Mouse (Mus musculus) liver, embryonic 13.5 days (tissue): Measurements from ENCODE around the gene 3110040M04Rik. TPM values are rescaled to one million over a fixed set of nuclear protein-coding genes. Genes with fewer than 3 reads are reported as not detected.

Experiments
- ATAC-seq: fragments of 200-750 bp; cut with Nextera tagmentation; 2 replicates; pipeline ENCODE4 v1.8.0; 2017; ENCODE audit warnings: low read depth, mild to moderate bottlenecking, moderate number of reproducible peaks, moderate library complexity
- DNase-seq: peaks from one replicate; pipeline ENCODE4 v3.0.0; 2022
- H3K27ac ChIP-seq: fragments of 300-500 bp; sonication (generic); 2 replicates; pipeline ENCODE4 v1.5.1; 2015; ENCODE audit warnings: moderate library complexity, mild to moderate bottlenecking, inconsistent platforms
- H3K27me3 ChIP-seq: fragments of 300-500 bp; sonication (generic); 2 replicates; pipeline ENCODE4 v1.6.1; 2015; ENCODE audit warnings: mild to moderate bottlenecking, inconsistent platforms
- H3K36me3 ChIP-seq: fragments of 300-500 bp; sonication (generic); 2 replicates; pipeline ENCODE4 v1.6.1; 2015; ENCODE audit warnings: mild to moderate bottlenecking, inconsistent platforms
- H3K4me1 ChIP-seq: fragments of 300-500 bp; sonication (generic); replicated peaks from 2 replicates; pipeline ENCODE4 v1.6.1; 2015; ENCODE audit warnings: inconsistent platforms
- H3K4me2 ChIP-seq: fragments of 300-500 bp; sonication (generic); 2 replicates; pipeline ENCODE4 v1.6.1; 2015; ENCODE audit warnings: inconsistent platforms, mild to moderate bottlenecking, moderate library complexity
- H3K4me3 ChIP-seq: fragments of 300-500 bp; sonication (generic); replicated peaks from 2 replicates; pipeline ENCODE4 v1.5.1; 2015; ENCODE audit warnings: mild to moderate bottlenecking, inconsistent platforms
- H3K9ac ChIP-seq: fragments of 300-500 bp; sonication (generic); 2 replicates; pipeline ENCODE4 v1.6.1; 2015; ENCODE audit warnings: mild to moderate bottlenecking, inconsistent platforms
- H3K9me3 ChIP-seq: fragments of 300-500 bp; sonication (generic); replicated peaks from 2 replicates; pipeline ENCODE4 v1.6.1; 2016; ENCODE audit warnings: inconsistent platforms
- WGBS: fragments of 180-500 bp; shearing (Covaris S2); methylation state at CpG from one replicate; pipeline ENCODE4 v1.1.7; 2015; ENCODE audit not compliant: insufficient replicate concordance; 5-methylcytosine and 5-hydroxymethylcytosine counted together
- polyA plus RNA-seq: library from polyadenylated mRNA; unstranded; fragments of >200 nt; fragmentation: Nextera tagmentation; extraction: Ambion mirVana; gene quantifications from 2 replicates; pipeline ENCODE4 v1.2.1, GENCODE M21; 2015

3110040M04Rik gene
- polyA plus RNA-seq, 1 experiment from 2014 or later = 0.31 TPM

GRCm38 (mm10) chr1:151236141-151236930 is 32.4 kb downstream of the 3110040M04Rik start:
- no peak overlapping the region for H3K27ac ChIP-seq
- ATAC-seq = no peak
- H3K9ac ChIP-seq = no peak overlapping the region

DNA sequence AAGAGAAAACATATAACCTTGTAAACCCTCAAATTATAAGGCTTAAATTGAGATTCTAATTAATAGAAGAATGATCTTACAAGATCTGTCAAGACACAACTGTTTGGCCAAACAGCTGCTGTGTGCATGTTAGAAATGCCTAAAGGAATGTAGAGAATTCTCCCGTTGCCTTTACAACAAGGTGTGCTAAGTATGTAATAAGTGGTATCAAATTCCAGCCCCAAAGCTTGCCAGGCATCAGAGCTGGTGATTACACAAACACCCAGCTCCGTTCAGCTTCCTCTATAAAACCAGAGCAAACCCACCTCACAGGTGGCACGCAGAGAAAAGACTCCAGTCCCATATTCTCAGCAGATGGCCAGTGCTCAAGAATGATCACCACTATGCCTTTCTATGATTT is 33.9 kb downstream of the 3110040M04Rik start:
- 78% methylated on average over 3 of the region's 3 CpGs for WGBS
- DNase-seq (no peak), ATAC-seq (no peak)
- no peaks in the 10 kb centered on the region for H3K27me3 ChIP-seq
- no peak overlapping the region for H3K9ac ChIP-seq
- H3K9me3 ChIP-seq = no peaks in the 10 kb centered on the region
- no peaks in the 10 kb centered on the region for H3K36me3 ChIP-seq
- H3K4me2 ChIP-seq = no peak overlapping the region
- peaks cover 8% of the 10 kb centered on the region for H3K4me1 ChIP-seq
- H3K4me3 ChIP-seq = no peak overlapping the region
- no peak overlapping the region for H3K27ac ChIP-seq

More at GRCm38 (mm10) chr1:151236141-151236930, 32.4 kb downstream of the 3110040M04Rik start:
- no peak for DNase-seq
- H3K4me1 ChIP-seq = peaks cover 8% of the 10 kb centered on the region
- no peaks in the 10 kb centered on the region for H3K36me3 ChIP-seq
- H3K9me3 ChIP-seq = no peaks in the 10 kb centered on the region
- H3K27me3 ChIP-seq = no peaks in the 10 kb centered on the region
- WGBS = 55% methylated on average over 13 of the region's 13 CpGs
- H3K4me2 ChIP-seq = no peak overlapping the region
- no peak overlapping the region for H3K4me3 ChIP-seq

DNA sequence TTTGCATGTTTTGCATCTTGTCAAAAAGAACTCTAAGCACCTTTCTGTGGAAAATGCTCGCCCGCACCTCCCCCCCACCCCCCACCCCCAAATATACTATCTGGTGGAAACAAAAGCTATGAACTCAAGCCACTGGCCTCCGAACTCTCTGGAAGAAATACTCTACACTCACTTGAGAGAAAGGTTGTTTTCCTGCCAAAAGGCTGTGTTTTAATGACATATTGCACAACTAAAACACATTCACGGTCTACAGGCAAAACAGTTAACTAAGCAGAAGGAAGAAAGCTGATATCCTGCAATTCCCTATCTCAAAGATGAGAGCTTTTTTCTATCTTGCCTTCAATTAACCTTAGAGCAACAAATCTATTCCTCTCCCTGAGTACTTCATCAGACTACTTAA is 39.4 kb downstream of the 3110040M04Rik start:
- Histone ChIP-seq H3K27me3 (no peaks in the 10 kb centered on the region), H3K4me3 (no peak overlapping the region), H3K27ac (no peak overlapping the region), H3K9ac (no peak overlapping the region), H3K4me2 (no peak overlapping the region), H3K36me3 (no peaks in the 10 kb centered on the region), H3K9me3 (no peaks in the 10 kb centered on the region), H3K4me1 (peaks cover 16% of the 10 kb centered on the region)
- ATAC-seq (no peak), DNase-seq (no peak)
- WGBS = 65% methylated on average over 4 of the region's 4 CpGs

DNA sequence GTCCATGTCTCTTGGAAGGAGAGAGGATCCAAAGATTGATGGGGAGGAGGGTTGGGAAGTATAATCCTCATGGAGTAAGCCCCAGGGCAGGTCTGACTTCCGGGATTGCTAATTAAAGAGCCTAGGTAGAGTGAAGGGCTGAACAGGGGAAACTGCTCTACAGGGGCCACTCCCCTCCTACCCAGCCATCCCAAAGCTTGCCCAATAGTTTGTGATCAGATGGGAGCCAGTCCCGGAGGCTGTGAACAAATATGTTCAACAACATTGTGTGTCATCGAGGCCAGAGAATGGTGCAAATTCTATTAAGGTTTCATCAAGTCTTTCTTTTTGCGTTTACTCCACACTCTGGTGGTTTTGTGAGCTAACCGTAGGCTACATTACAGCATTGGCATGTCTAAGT is 40.1 kb downstream of the 3110040M04Rik start:
- no peak overlapping the region for H3K4me3 ChIP-seq
- no peaks in the 10 kb centered on the region for H3K27me3 ChIP-seq
- H3K9ac ChIP-seq = no peak overlapping the region
- no peak overlapping the region for H3K27ac ChIP-seq
- ATAC-seq (no peak), DNase-seq (no peak)
- peaks cover 9% of the 10 kb centered on the region for H3K4me1 ChIP-seq
- 86% methylated on average over 5 of the region's 5 CpGs for WGBS
- H3K4me2 ChIP-seq = no peak overlapping the region
- H3K36me3 ChIP-seq = no peaks in the 10 kb centered on the region
- H3K9me3 ChIP-seq = no peaks in the 10 kb centered on the region

DNA sequence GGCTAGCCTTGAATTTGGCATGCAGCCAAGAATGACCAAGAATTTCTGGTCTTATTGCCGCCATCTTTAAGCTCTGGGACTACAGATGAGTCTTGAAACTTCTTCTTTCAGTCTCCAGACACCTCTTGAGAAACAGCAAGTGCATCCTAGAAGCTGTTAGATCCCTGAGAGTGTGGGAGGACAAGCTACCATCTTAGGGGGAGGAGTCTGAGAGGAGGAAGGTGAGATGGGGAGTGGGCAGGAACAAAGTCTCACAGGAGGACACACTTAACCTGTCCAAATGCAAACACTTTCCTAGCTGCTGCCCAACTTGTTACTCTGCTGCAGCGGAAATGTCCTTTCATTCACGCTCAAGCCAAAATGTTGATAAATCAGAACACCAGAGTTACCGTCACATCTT is 40.8 kb downstream of the 3110040M04Rik start:
- DNase-seq = no peak
- 83% methylated on average over 4 of the region's 4 CpGs for WGBS
- Histone ChIP-seq H3K4me3 (no peak overlapping the region), H3K9ac (no peak overlapping the region), H3K9me3 (no peaks in the 10 kb centered on the region), H3K36me3 (no peaks in the 10 kb centered on the region), H3K4me1 (peaks cover 9% of the 10 kb centered on the region), H3K27me3 (no peaks in the 10 kb centered on the region), H3K4me2 (no peak overlapping the region), H3K27ac (no peak overlapping the region)
- no peak for ATAC-seq

- Histone ChIP-seq H3K4me1 (peaks cover 9% of the 10 kb centered on the region), H3K4me2 (no peak overlapping the region), H3K9me3 (no peaks in the 10 kb centered on the region), H3K27me3 (no peaks in the 10 kb centered on the region), H3K27ac (no peak overlapping the region), H3K36me3 (no peaks in the 10 kb centered on the region), H3K9ac (no peak overlapping the region), H3K4me3 (no peak overlapping the region)
- ATAC-seq (no peak), DNase-seq (no peak)
- WGBS = 51% methylated on average over 10 of the region's 10 CpGs
Observed at GRCm38 (mm10) chr1:151245165-151245564, 41.2 kb downstream of the 3110040M04Rik start.

DNA sequence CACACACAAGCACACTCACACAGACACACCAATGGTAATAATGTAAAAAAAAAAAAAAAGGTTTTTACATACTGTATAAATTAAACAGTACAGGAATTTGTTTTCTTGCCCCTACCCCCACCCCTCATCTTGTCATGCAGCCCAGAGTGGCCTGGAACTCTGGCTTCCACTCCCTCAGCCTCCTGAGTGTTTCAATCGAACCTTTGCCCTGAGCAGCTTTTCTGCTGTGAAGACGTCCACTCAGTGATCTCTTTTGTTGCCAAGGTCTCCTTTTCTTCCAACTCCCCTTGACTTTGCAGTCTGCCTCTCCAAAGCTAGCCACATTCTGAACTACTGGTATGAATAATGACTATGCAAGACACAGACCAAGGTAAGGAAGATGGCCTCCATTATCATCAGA is 41.9 kb downstream of the 3110040M04Rik start:
- Histone ChIP-seq H3K27ac (no peak overlapping the region), H3K4me1 (peaks cover 13% of the 10 kb centered on the region), H3K4me2 (no peak overlapping the region), H3K9ac (no peak overlapping the region), H3K9me3 (no peaks in the 10 kb centered on the region), H3K27me3 (no peaks in the 10 kb centered on the region), H3K36me3 (no peaks in the 10 kb centered on the region), H3K4me3 (no peak overlapping the region)
- 73% methylated on average over 2 of the region's 2 CpGs for WGBS
- no peak for DNase-seq
- ATAC-seq = no peak

GRCm38 (mm10) chr1:151250109-151250508 is 46.2 kb downstream of the 3110040M04Rik start:
- ATAC-seq = no peak
- Histone ChIP-seq H3K9ac (no peak overlapping the region; the same call in 1 of the 2 replicates), H3K4me1 (peaks cover 22% of the 10 kb centered on the region), H3K9me3 (no peaks in the 10 kb centered on the region), H3K27ac (no peak overlapping the region), H3K36me3 (no peaks in the 10 kb centered on the region), H3K4me2 (peak overlapping the region; percentile 35), H3K4me3 (no peak overlapping the region), H3K27me3 (no peaks in the 10 kb centered on the region)
- no peak for DNase-seq
- WGBS = 69% methylated on average over 3 of the region's 3 CpGs

GRCm38 (mm10) chr1:151250529-151251193 is 46.7 kb downstream of the 3110040M04Rik start:
- ATAC-seq = peak; percentile 50; the same call in 1 of the 2 replicates
- H3K9me3 ChIP-seq = no peaks in the 10 kb centered on the region
- H3K9ac ChIP-seq = peak overlapping the region; percentile 33
- peak; percentile 13 for DNase-seq
- WGBS = 35% methylated on average over 18 of the region's 18 CpGs
- peak overlapping the region; percentile 3; the same call in 1 of the 2 replicates for H3K4me3 ChIP-seq
- no peaks in the 10 kb centered on the region for H3K27me3 ChIP-seq
- peak overlapping the region; percentile 35 for H3K4me2 ChIP-seq
- H3K36me3 ChIP-seq = no peaks in the 10 kb centered on the region
- H3K4me1 ChIP-seq = peaks cover 22% of the 10 kb centered on the region
- 0 out of 2 replicates have a peak overlapping the region, but pooled peaks have one; percentile 43 for H3K27ac ChIP-seq

DNA sequence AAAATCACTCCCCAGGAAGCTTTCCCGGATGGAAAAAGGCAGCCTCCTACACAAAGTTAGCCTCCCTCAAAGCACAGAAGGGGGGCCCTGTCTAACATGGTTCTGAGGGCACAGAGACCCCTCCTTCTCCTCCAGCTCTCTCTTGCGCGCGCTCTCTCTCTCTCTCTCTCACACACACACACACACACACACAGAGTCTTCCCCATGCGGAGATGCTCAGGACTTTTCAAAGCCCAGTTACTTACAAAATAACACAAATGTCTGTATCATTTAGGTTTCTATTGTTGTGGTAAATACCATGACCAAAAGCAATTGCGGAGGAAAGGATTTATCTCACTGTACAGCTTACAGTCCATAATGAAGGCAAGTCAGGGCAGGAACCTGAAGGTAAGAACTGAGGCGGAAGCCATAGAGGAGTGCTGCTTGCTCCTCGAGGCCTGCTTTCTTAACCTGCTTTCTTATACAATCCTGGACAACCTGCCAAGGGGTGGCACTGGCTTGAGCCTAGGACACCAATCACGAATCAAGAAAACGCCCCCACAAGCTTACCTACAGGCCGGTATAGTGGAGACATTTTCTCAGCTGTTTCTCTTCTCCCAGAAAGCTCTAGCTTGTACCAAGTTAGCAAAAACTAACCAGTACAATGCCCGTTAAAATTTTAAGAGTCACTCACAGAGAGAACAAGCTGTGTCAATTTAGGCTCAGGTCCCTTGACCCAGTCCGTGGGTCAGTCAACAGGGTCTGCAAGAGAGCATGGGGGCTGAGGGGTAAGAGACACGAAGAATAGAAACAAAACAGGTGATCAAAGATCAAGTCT is 47.5 kb downstream of the 3110040M04Rik start:
- Histone ChIP-seq H3K9me3 (no peaks in the 10 kb centered on the region), H3K4me3 (0 out of 2 replicates have a peak overlapping the region, but pooled peaks have one; percentile 3), H3K36me3 (no peaks in the 10 kb centered on the region), H3K27ac (0 out of 2 replicates have a peak overlapping the region, but pooled peaks have one; percentile 43), H3K27me3 (no peaks in the 10 kb centered on the region), H3K4me1 (peaks cover 17% of the 10 kb centered on the region), H3K9ac (0 out of 2 replicates have a peak overlapping the region, but pooled peaks have one; percentile 33), H3K4me2 (peak overlapping the region; percentile 35)
- DNase-seq = no peak
- ATAC-seq = no peak
- 69% methylated on average over 14 of the region's 14 CpGs for WGBS
